Mouse (Mus musculus) v-Abl transformed pro-B cells (cell line): ENCODE measurements around the gene Epb41l1.

ENCODE experiments used
- in situ Hi-C, 2 experiments: fragments of 400-800 bp; cut with MboI; formaldehyde crosslinking; loops; one replicate each; pipeline ENCODE4 v1.15.1; 2025; ENCODE audit not compliant: unreplicated experiment in 2 of 2

Gene Epb41l1

DNA sequence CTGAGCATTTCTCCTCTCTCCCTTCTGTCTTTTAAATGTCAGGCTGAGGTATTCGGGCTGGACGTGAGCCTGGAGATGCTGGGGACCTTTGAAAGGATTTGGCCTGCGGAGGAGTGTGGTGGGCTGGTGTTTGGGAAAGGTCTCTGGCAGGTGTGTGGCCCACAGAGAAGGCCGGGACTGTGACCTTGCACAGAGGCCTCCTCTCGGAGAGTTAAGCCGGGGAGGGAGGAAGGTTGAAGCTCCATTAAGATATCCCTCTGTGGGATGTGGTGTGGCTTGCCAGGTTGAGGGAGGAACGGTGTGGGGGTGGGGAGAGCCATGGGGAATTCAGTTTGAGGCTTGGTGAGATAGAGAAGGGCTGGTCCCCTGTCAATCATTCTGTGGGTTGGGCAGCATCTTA is 59.1 kb downstream of the Epb41l1 start:
- in situ Hi-C loops: loop anchor here in 1 of 2 experiments (25.0 kb wide), 1 partner anchor 443 kb away; no protein-coding TSS in a partner anchor

DNA sequence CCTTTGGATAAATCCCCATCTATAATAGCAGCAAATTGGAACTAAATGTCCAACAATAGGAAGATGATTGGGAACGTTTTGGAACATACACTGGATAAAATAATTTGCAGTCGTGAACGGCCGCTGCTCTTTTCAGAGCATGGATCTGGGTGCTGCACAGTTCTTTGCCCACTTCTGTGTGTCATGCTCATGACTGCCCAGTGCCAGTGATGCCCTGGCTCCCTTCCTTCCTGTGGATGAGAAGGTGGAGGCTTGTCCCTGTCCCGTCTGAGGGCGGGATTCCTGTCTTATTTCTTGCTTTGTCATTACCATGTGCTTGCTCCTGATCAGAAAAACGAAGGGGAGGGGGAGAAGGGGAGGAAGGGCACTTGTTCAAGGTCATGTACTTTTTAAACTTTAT is 59.6 kb downstream of the Epb41l1 start:
- in situ Hi-C loops: loop anchor here in 1 of 2 experiments (25.0 kb wide), 1 partner anchor 443 kb away; no protein-coding TSS in a partner anchor

DNA sequence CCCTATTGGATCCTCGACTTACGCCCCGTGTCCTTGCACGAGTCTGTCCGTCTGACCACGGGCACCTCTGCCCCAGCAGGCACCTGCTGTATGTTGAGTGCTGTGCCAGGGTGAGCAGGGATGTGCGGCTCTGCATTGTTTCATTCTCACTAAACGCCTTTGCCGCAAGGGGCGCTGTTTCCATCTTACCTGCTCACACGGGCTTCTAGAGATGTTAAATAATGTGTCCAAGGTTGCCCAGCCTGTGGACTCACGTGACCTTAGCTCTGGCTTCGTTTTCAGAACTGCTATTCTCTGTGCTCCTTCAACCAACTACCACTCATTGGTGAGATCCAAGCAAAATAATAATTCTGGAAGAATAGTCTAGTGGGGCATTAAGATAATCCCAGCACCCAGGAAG is 61.6 kb downstream of the Epb41l1 start:
- in situ Hi-C loops: loop anchor here in 1 of 2 experiments (25.0 kb wide), 1 partner anchor 445 kb away; no protein-coding TSS in a partner anchor

DNA sequence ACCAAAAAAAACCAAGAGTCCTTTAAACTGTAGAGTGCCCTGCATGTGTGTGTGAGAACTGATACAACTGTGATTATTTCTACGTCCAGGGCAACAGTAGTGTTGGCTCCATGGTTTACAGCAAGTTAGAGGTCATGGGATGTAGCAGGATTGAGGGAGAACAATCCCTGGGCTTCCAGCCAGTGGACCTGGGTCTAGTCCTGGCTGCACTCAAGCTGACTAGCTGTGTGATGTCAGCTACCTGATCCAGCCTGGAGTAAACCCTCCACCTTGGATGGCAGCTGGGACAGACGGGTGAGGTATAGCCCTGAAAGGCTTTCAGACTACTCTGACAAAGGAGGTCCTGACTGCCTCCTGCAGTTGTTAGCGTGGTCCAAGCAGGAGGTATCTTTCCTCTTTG is 62.1 kb downstream of the Epb41l1 start:
- in situ Hi-C loops: loop anchor here in 1 of 2 experiments (25.0 kb wide), 1 partner anchor 445 kb away; no protein-coding TSS in a partner anchor

DNA sequence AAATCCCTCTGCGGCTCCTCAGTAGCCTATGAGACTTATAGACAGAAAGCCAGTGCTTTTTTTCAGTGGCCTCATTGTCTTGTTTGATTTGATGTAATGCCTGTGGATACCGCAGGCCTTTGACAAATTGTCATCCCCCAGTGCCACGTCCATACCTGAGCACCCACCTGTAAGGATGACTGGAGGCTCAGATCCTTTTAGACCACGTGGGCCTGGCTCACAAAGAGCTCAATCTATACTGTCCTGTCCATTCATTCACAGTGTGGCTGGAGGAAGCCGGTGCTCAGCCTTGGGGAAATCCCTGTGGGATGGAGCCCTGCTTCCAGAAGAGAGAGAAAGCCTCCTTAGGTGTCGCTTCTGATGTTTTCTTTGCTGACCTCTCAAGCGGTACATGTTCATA is 62.5 kb downstream of the Epb41l1 start:
- in situ Hi-C loops: loop anchor here in 1 of 2 experiments (25.0 kb wide), 1 partner anchor 446 kb away; no protein-coding TSS in a partner anchor

DNA sequence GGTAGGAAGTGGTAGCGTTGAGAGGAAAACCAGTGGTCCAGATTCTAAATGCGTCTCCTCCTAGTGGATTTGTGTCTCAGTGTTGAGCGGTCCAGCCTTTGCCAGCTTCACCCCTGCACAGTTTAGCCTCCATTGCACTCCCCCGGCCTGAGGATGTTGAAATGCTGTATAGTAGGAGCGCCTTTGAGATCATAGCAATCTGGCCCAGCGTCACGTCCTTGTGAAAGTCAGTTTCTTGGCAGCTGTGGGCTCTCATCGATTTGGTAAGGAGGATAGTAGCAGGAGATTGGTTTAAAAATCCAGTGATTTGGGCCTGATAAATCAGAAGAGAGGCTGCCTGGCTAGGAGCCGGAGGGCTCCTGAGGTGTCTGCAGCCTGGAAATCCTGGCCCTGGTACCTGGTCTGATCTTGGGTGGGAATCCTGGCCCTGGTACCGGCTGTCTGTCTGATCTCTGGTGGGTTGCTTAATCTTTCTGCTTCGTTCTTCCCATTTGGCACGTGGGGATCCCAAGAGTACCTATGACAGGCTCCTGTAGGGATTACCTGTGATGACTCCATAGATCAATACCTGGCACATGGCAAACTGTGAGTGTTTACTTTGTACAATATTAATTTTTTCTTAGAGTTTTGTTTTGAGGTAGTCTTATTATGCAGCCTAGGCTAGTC is 65.5 kb downstream of the Epb41l1 start:
- in situ Hi-C loops: loop anchor here in 1 of 2 experiments (25.0 kb wide), 1 partner anchor 449 kb away; no protein-coding TSS in a partner anchor

DNA sequence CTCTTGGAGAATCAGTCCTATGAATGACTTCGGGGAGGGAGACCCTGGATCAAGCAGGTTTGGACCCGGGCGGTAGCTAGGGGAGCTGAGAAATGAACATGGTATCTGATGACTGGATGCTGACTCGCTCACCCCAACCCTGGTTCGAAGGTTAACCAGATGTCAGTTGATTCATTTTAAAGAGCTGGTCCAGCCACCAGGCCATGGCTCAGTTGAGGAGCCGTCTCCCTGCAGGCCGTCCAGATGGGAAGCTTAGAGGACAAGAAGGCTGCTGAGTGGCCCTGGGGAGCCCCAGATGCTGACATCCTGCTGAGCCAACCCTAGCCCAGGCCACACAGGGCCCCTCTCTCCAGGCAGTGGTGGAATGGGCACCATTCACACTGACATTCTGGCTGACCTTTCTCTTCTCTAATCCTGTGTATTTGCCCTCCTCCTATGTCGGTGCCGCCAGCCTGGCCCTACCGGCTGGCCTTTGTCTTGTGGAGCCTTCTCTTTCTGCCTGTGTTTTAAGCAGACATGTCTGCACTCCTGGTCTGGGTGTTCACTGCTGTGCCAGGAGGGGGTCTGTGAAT is 67.0 kb downstream of the Epb41l1 start:
- in situ Hi-C loops: loop anchor here in 1 of 2 experiments (25.0 kb wide), 1 partner anchor 450 kb away; no protein-coding TSS in a partner anchor

DNA sequence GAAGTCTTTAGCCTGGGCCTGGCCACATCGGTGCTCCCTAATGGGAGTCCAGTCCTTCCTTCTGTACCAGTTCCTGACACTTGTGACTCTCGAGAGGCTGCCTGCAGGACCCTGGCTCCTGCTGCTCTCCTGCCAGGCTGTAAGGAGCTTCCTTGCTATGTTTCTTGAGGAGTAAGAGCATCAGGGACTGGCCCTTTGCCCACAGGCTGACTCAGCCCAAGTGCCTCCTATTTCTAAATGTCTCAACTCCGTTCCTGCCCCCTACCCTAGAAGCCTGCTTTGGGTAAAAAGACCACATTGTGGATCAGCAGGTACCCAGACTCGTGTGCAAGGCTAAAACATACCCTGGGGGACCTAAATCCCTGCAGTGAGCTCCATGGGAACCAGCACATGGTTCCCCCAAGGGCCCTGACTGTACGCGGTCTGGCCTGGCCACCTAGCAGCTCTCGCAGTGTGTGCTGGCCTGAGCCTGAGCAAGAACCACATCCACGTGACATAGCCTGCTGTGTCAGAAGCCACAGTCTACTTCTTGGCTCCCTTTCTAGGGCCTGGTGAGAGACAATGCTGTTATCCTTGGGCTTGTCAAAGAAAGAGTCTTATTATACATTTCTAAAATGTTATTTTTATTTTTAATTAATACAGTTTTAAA is 67.6 kb downstream of the Epb41l1 start:
- in situ Hi-C loops: loop anchor here in 1 of 2 experiments (25.0 kb wide), 1 partner anchor 451 kb away; no protein-coding TSS in a partner anchor

DNA sequence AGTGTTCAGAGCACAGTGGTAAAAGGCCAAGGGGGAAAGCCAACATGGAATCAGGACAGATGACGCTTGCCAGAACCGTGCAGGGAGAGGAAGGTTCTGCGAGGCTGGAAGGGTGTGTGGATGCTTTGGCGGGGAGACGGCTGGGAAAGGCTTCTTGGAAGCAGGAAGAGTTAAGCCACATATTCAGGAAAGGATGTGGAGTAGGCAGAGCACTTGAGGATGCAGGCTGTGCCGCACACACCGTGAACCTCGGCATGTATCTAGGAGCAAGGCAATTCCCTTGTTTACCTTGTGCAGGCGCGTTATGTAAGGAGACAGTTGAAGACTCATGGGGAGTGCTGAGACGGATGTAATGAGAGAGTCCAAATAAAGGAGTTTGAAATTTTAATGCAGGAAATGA is 69.5 kb downstream of the Epb41l1 start:
- in situ Hi-C loops: loop anchor here in 1 of 2 experiments (25.0 kb wide), 1 partner anchor 453 kb away; no protein-coding TSS in a partner anchor

DNA sequence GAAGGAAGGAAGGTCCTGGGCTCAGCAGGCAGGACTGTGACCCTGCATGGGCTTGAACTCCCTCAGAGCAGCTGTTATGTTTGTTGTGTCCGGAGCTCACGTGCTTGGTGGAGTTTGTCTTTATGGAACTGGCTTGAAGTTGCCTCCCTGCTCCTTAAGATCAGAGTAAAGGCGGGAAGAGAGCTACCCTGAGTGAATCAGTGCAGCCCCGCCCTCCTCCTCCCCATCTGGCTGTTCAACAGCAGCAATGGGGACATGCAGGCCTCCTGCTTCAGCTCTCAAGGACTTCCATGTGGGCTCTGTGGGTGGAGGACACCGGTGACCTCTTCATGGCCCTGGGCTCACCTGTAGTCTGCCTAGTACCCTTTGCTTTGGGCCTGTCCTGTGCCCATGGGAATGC is 71.1 kb downstream of the Epb41l1 start:
- in situ Hi-C loops: loop anchor here in 1 of 2 experiments (25.0 kb wide), 1 partner anchor 454 kb away; no protein-coding TSS in a partner anchor

DNA sequence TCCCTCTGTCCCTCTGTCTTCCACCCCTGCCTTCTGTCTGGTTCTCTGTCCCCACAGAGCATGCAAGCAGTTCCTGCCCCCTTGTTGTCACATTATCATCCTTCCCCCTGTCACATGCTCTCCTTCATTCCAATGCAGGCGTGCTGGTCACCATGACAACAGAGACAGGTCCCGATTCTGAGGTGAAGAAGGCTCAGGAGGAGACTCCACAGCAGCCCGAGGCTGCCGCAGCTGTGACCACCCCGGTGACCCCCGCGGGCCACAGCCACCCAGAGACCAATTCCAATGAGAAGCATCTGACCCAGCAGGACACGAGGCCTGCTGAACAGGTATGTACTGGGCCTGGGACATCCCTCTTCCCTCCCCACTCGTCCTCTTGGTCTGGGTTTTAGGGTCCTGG is 73.1 kb downstream of the Epb41l1 start:
- in situ Hi-C loops: loop anchor here in 1 of 2 experiments (25.0 kb wide), 1 partner anchor 456 kb away; no protein-coding TSS in a partner anchor

DNA sequence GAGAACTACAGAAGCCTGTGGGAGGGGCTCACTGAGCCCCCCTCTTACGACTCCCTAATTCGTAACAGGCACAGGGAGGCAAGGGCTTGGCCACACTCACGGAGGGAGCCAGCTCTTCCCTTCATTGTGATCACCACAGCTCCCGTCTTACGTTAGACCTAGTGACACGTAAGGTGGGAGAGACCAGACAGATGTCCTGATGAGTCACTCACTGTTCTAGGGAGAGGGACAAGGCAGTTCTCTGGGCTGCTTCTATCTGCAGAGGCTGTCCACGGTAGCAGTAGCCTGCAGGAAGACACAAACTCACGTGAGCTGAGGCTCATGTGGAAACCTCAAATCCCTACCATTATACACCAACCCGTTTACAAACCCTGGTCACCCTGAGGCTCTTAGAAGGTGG is 73.8 kb downstream of the Epb41l1 start:
- in situ Hi-C loops: loop anchor here in 1 of 2 experiments (25.0 kb wide), 1 partner anchor 457 kb away; no protein-coding TSS in a partner anchor

DNA sequence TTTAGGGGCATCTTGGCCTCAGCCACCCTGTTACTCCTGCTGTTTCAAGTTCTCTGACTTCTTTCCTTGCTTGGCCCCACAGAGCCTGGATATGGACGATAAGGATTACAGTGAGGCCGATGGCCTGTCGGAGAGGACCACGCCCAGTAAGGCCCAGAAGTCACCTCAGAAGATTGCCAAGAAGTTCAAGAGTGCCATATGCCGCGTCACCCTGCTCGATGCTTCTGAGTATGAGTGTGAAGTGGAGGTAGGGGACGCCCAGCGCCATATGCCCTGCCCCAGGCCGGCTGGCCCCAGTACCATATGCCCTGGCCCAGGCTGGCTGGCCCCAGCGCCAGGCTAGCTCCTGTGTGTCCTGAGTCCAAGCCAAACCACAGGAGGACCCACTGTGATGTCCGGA is 74.2 kb downstream of the Epb41l1 start:
- in situ Hi-C loops: loop anchor here in 1 of 2 experiments (25.0 kb wide), 1 partner anchor 458 kb away; no protein-coding TSS in a partner anchor

DNA sequence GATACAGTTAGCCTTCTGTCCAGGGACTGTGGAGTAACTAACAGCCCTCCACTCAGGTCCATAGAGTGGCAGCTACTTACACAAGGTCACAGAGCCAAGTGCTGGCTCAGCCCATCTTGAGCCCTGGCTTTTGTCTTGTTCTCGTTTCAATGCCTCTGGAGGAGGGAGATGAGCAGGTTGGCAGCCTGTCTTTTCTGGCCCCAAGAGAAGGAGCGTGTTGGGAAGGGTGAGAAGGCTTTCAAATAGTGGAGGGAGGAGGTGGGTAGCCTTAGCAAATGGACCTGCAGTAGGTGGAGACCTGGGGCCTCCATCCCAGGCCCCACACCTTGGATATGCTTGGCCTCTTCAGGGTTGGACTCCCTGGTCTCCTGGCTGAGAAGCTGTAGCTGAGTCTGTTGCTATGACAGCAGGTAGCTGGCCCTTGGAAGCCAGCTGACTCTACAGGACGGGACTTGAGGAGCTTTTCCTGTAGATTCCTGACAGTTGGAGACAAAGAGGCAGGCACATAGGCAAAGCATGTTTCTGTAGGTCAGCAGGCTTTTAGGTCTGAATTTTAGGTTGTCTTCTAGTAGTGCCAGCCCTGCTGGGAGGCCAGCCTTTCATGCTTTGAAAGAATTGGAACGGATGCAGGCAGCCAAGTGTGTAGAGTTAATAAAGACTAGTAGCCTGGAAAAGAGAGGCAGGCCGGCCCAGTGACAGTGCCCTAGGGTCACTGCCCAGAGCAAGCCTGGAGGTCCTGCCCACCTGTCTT is 76.3 kb downstream of the Epb41l1 start:
- in situ Hi-C loops: loop anchor here in 1 of 2 experiments (25.0 kb wide), 1 partner anchor 460 kb away; no protein-coding TSS in a partner anchor

DNA sequence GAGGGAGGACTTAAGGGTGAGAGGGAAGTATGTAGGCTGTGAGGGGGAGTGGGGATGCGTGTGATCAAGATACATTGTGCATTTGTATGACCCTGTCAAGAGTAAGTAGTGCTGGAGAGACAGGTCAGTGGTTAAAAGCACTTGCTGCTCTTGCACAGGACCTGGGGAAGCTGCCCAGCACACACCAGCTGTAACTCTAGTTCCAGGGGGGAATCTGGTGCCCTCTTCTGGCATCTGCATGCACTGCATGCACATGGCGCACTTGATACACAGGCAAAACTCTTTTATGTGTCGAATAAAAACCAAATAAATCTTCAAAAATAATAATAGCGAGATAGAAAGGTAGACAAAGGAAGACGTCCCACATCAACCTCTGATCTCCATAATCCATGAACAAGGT is 77.2 kb downstream of the Epb41l1 start:
- in situ Hi-C loops: loop anchor here in 1 of 2 experiments (25.0 kb wide), 1 partner anchor 461 kb away; no protein-coding TSS in a partner anchor

DNA sequence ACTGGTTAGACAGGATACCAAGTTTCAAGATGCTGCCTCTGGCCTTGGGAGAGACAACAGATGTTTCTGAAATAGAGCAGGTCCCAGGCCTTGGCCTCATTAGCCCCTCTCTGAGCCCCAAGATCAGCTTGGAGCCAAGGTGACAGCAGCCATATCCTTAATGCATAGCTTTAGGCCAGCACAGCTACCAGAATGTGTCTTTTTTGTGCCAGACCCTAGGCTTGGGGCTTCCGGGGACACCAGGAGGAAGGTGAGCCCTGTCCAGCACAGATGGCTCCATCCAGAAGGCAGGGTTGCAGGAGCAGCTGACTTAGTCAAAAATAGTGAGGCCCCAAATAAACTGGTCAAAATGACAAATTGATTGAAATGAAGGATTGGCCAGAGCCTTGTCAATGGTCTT is 80.3 kb downstream of the Epb41l1 start:
- in situ Hi-C loops: loop anchor here in 1 of 2 experiments (5.0 kb wide), 1 partner anchor 199 kb away; no protein-coding TSS in a partner anchor

DNA sequence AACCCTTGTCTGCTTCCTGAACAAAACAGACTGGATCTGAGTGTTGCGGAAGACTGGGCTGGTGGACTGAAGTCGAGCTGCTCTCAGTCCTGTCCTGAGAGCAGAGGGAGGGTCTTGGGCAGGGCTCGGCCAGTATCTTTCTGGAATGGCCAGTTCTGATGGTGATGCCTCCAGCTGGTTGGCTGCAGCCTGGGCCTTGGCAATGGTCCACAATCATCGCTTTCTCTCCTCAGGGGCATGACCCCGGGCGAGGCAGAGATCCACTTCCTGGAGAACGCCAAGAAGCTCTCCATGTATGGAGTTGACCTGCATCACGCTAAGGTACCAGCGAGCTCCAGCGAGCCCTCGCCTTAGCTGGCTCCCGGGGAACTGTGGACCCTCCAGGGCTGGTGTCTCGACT is 84.8 kb downstream of the Epb41l1 start:
- in situ Hi-C loops: loop anchor here in 1 of 2 experiments (5.0 kb wide), 1 partner anchor 208 kb away; no protein-coding TSS in a partner anchor

DNA sequence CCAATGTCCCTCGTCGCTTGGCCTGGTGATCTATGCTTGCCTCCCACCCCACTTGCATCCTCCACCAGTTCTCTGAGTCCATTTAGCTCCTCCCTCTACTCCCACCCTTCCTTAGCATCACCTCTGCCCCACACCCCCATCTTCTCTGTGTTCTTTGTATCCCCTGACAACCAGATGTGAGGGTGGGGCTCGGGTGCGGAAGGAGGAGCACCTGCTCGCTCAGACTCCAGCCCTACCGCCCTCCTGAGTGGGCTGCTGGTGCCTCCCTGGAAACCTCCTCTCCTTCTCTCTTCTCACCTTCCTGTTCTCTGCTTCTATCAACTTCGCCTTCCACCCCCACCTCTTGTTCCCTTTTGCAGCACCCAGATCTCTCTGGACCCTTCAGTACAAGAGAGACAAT is 91.3 kb downstream of the Epb41l1 start:
- in situ Hi-C loops: no loop called here

DNA sequence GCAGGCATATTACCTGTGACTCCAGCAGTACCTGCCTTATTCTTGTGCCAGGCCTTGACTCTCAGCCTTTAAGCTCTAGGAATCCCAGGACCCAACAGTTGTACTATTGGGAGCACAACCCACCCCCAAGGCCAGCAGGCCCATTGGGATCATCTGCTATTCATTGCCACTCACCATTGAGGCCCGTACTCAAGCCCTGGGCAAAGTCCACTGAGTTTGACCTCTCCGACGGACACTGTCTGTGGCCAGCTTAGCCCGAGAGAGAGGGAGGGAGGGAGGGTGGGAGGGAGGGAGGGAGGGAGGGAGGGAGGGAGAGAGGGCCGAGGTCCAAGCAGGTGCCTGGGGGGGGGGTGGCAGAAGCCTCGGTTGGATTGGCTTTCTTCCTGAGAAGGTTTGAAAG is 91.9 kb downstream of the Epb41l1 start:
- in situ Hi-C loops: no loop called here

DNA sequence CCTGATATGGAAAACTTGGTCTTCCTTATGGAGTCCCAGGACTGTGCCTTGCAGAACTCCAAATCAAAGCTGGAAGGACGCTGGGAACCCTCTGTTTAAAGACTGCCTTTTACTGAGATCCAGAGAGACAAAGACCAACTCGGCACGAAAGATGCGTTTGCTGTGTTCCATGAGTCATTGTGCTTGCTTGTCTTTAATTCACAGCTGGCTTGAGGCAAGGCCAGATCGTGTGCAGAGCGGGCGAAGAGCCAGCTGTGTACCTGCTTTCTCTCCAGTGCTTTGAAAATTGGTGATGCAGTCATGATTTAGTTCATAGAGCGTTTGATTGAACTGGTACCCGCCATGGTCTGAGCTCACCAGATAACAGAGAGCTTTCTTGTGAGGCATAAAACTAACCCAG is 94.4 kb downstream of the Epb41l1 start:
- in situ Hi-C loops: no loop called here
